Mouse (Mus musculus): ENCODE data around the gene Ptprd. TPM values are rescaled to one million over a fixed set of nuclear protein-coding genes. Genes with fewer than 3 reads are reported as not detected.
A peak's percentile ranks its signal among the peaks of the same experiment; 100 is the strongest.

Gene Ptprd
- polyA plus RNA-seq, 1 experiment = 118 TPM

DNA sequence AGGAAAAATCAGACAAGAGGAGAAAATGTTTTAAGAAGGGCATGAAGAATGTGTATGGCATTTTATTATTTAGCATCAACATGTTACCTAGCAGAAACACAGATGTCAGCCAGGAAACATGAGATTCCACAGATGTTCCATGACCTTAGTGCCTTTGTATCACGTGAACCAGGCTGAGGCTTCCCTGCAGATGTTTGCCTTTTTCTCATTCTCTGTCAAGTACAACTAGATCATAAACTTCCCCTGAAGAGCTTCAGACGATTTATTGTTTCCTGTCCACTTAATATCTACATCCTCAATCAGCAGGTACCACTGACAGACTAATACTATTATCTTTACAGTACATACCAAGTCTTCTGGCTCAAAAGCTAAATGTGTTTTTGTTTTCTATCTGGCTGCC, 1605.0 kb downstream of the Ptprd start:
- TF ChIP-seq POLR2A (IDR thresholded peaks at IDR 0.05; ENCODE audit: borderline replicate concordance, extremely low read depth, insufficient read depth, insufficient read length, poor library complexity, severe bottlenecking) = no peak
- no peak for TF ChIP-seq CTCF (IDR thresholded peaks at IDR 0.05; ENCODE audit: borderline replicate concordance, extremely low read depth, insufficient read depth, insufficient read length)
- DNase-seq (ENCODE audit: low read depth) = no peak

- no peak for DNase-seq (ENCODE audit: low read depth)
- no peak for TF ChIP-seq POLR2A (IDR thresholded peaks at IDR 0.05; ENCODE audit: borderline replicate concordance, extremely low read depth, insufficient read depth, insufficient read length, poor library complexity, severe bottlenecking)
- TF ChIP-seq CTCF (IDR thresholded peaks at IDR 0.05; ENCODE audit: borderline replicate concordance, extremely low read depth, insufficient read depth, insufficient read length) = no peak
Observed at GRCm38 (mm10) chr4:76590722-76591121, 1621.0 kb downstream of the Ptprd start.

DNA sequence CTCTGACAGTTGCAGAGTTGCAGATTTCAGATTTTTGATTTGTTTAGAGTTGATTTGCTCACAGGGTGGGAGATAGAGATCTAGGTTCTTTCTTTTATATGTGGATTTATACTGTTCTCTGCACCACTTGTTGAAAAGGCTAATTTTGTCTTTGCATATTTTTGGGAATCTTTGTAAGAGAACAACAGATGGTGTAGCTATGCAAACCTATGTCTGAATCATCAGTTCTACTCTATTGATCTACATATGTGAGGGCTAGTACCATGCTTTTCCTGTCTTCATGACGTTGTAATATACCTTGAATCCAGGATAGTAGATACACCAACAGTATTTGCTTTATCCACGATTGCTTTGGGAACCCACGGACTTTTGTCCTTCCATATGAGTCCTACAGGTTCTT, 1628.7 kb downstream of the Ptprd start:
- no peak for DNase-seq (ENCODE audit: low read depth)
- TF ChIP-seq POLR2A (IDR thresholded peaks at IDR 0.05; ENCODE audit: borderline replicate concordance, extremely low read depth, insufficient read depth, insufficient read length, poor library complexity, severe bottlenecking) (no peak), CTCF (IDR thresholded peaks at IDR 0.05; ENCODE audit: borderline replicate concordance, extremely low read depth, insufficient read depth, insufficient read length) (no peak)

DNA sequence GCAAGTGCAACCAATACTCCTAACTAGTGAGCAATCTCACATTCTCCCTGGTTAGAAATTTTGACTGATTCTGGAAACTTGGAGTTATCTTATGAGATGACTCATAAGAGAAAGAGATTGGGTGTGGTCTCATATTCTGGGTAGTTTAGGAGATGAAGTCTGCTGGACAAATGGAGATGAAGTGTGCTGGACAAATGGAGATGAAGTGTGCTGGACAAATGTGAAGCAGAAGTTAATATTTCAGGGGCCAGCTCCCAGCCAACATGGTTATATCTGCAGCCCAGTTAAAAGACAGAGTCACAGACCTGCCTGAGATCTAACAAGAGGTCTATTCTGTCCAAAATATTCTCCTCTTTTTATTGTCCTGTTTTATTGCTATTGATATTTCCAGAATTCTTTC, 1645.8 kb downstream of the Ptprd start:
- TF ChIP-seq POLR2A (IDR thresholded peaks at IDR 0.05; ENCODE audit: borderline replicate concordance, extremely low read depth, insufficient read depth, insufficient read length, poor library complexity, severe bottlenecking) (no peak), CTCF (IDR thresholded peaks at IDR 0.05; ENCODE audit: borderline replicate concordance, extremely low read depth, insufficient read depth, insufficient read length) (no peak)
- no peak for DNase-seq (ENCODE audit: low read depth)

GRCm38 (mm10) chr4:76541769-76542168, 1670.0 kb downstream of the Ptprd start:
- TF ChIP-seq POLR2A (IDR thresholded peaks at IDR 0.05; ENCODE audit: borderline replicate concordance, extremely low read depth, insufficient read depth, insufficient read length, poor library complexity, severe bottlenecking) = no peak
- TF ChIP-seq CTCF (IDR thresholded peaks at IDR 0.05; ENCODE audit: borderline replicate concordance, extremely low read depth, insufficient read depth, insufficient read length) = no peak
- DNase-seq (ENCODE audit: low read depth) = no peak

DNA sequence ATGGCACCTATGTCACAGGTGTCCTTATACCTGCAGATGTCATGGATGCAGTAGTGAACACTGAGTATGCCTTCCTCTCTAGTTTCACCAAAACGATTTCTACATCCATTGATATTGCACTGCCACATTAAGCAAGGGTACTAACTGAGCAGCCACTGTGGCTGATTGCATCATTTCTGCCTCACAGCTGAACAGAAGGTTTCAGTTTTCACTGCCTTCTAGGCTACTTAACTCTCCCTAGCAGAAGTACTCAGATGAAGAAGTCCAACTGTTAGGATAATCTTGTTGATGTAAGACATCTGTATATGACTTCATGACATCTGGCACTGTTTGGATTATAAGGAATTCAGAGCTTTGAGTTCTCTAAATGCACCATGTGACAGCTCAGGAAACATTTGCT, 1678.8 kb downstream of the Ptprd start:
- no peak for DNase-seq (ENCODE audit: low read depth)
- TF ChIP-seq CTCF (IDR thresholded peaks at IDR 0.05; ENCODE audit: borderline replicate concordance, extremely low read depth, insufficient read depth, insufficient read length) = no peak
- TF ChIP-seq POLR2A (IDR thresholded peaks at IDR 0.05; ENCODE audit: borderline replicate concordance, extremely low read depth, insufficient read depth, insufficient read length, poor library complexity, severe bottlenecking) = no peak

DNA sequence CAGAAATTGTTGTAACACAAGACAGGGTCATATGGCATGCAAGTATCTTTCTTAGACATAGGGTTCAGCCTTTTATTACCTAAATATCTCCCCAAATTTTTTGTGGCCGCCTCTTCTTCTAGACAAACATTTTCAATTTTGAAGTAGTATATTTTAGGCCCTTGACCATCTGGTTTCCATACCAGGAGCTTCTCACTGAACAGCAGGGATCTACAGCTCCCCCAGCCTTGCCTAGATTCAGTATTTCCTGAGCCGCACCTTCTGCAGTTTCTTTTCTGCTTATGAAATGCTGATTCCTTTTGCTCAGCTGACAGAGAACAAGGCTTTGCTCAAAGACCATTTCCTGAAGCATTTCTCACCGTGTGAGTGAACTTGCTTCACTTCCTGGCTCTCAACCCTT, 1686.5 kb downstream of the Ptprd start:
- no peak for TF ChIP-seq POLR2A (IDR thresholded peaks at IDR 0.05; ENCODE audit: borderline replicate concordance, extremely low read depth, insufficient read depth, insufficient read length, poor library complexity, severe bottlenecking)
- no peak for TF ChIP-seq CTCF (IDR thresholded peaks at IDR 0.05; ENCODE audit: borderline replicate concordance, extremely low read depth, insufficient read depth, insufficient read length)
- no peak for DNase-seq (ENCODE audit: low read depth)

GRCm38 (mm10) chr4:76503279-76503601, 1708.5 kb downstream of the Ptprd start:
- TF ChIP-seq CTCF (IDR thresholded peaks at IDR 0.05; ENCODE audit: borderline replicate concordance, extremely low read depth, insufficient read depth, insufficient read length) = no peak
- no peak for TF ChIP-seq POLR2A (IDR thresholded peaks at IDR 0.05; ENCODE audit: borderline replicate concordance, extremely low read depth, insufficient read depth, insufficient read length, poor library complexity, severe bottlenecking)
- peak; percentile 26 for DNase-seq (ENCODE audit: low read depth)

- peak; percentile 7 for DNase-seq (ENCODE audit: low read depth)
- TF ChIP-seq POLR2A (IDR thresholded peaks at IDR 0.05; ENCODE audit: borderline replicate concordance, extremely low read depth, insufficient read depth, insufficient read length, poor library complexity, severe bottlenecking) = no peak
- no peak for TF ChIP-seq CTCF (IDR thresholded peaks at IDR 0.05; ENCODE audit: borderline replicate concordance, extremely low read depth, insufficient read depth, insufficient read length)
Observed at GRCm38 (mm10) chr4:76502575-76503278, 1709.0 kb downstream of the Ptprd start.

GRCm38 (mm10) chr4:76485848-76486247, 1725.9 kb downstream of the Ptprd start:
- peak; percentile 7 for DNase-seq (ENCODE audit: low read depth)
- TF ChIP-seq POLR2A (IDR thresholded peaks at IDR 0.05; ENCODE audit: borderline replicate concordance, extremely low read depth, insufficient read depth, insufficient read length, poor library complexity, severe bottlenecking) (no peak), CTCF (IDR thresholded peaks at IDR 0.05; ENCODE audit: borderline replicate concordance, extremely low read depth, insufficient read depth, insufficient read length) (no peak)

- no peak for DNase-seq (ENCODE audit: low read depth)
- TF ChIP-seq CTCF (IDR thresholded peaks at IDR 0.05; ENCODE audit: borderline replicate concordance, extremely low read depth, insufficient read depth, insufficient read length) (no peak), POLR2A (IDR thresholded peaks at IDR 0.05; ENCODE audit: borderline replicate concordance, extremely low read depth, insufficient read depth, insufficient read length, poor library complexity, severe bottlenecking) (no peak)
Observed at GRCm38 (mm10) chr4:76468366-76469100, 1743.2 kb downstream of the Ptprd start.

DNA sequence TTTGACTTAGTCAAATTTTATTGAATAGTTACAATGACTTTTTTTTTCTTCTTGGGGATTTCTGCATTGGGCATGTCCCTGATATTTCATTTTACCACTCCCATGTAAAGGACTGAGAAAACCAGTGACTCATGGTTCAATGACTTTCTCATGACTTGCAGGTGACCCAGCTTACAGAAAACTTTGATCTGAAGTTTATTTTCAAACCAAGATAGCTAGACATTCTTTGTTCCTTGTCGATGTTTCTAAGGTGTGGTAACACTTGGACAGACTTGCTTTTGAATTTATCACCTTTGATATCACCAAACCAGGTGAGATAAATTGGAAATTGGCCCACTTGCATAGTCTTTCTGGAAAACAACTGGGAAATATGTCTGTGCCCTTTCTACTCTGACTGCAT, 1747.1 kb downstream of the Ptprd start:
- no peak for TF ChIP-seq POLR2A (IDR thresholded peaks at IDR 0.05; ENCODE audit: borderline replicate concordance, extremely low read depth, insufficient read depth, insufficient read length, poor library complexity, severe bottlenecking)
- no peak for TF ChIP-seq CTCF (IDR thresholded peaks at IDR 0.05; ENCODE audit: borderline replicate concordance, extremely low read depth, insufficient read depth, insufficient read length)
- no peak for DNase-seq (ENCODE audit: low read depth)
